Mouse (Mus musculus): ENCODE results near the gene Map2k6.

Map2k6 gene

GRCm38 (mm10) chr11:110450758-110451121 is 51.8 kb downstream of the Map2k6 start:
- no peak for DNase-seq (ENCODE audit: low spot score in 2 of 2)

GRCm38 (mm10) chr11:110451590-110451989 is 52.7 kb downstream of the Map2k6 start:
- no peak for DNase-seq (ENCODE audit: low spot score in 2 of 2)

- no peak for DNase-seq (ENCODE audit: low spot score in 2 of 2)
Measured at GRCm38 (mm10) chr11:110453445-110454154, 54.7 kb downstream of the Map2k6 start.

GRCm38 (mm10) chr11:110457441-110457912 is 58.6 kb downstream of the Map2k6 start:
- DNase-seq (ENCODE audit: low spot score in 2 of 2), result no peak

- DNase-seq (ENCODE audit: low spot score in 2 of 2), result no peak
Measured at GRCm38 (mm10) chr11:110460480-110460879, 61.6 kb downstream of the Map2k6 start.

GRCm38 (mm10) chr11:110461560-110462331 is 62.8 kb downstream of the Map2k6 start:
- no peak for DNase-seq (ENCODE audit: low spot score in 2 of 2)

GRCm38 (mm10) chr11:110462975-110463578 is 64.2 kb downstream of the Map2k6 start:
- DNase-seq (ENCODE audit: low spot score in 2 of 2), result no peak

- DNase-seq (ENCODE audit: low spot score in 2 of 2), result no peak
Measured at GRCm38 (mm10) chr11:110463801-110464200, 64.9 kb downstream of the Map2k6 start.

GRCm38 (mm10) chr11:110469054-110469453 is 70.1 kb downstream of the Map2k6 start:
- no peak for DNase-seq (ENCODE audit: low spot score in 2 of 2)

GRCm38 (mm10) chr11:110470561-110471273 is 71.8 kb downstream of the Map2k6 start:
- peak in 1 of 2 experiments; percentile 20 for DNase-seq (ENCODE audit: low spot score in 2 of 2)

GRCm38 (mm10) chr11:110471362-110471761 is 72.4 kb downstream of the Map2k6 start:
- DNase-seq (ENCODE audit: low spot score in 2 of 2), result no peak

- no peak for DNase-seq (ENCODE audit: low spot score in 2 of 2)
Measured at GRCm38 (mm10) chr11:110472078-110472477, 73.2 kb downstream of the Map2k6 start.

GRCm38 (mm10) chr11:110473495-110473894 is 74.6 kb downstream of the Map2k6 start:
- no peak for DNase-seq (ENCODE audit: low spot score in 2 of 2)

GRCm38 (mm10) chr11:110476361-110477151 is 77.6 kb downstream of the Map2k6 start:
- DNase-seq (ENCODE audit: low spot score in 2 of 2), result no peak

GRCm38 (mm10) chr11:110477961-110478869 is 79.3 kb downstream of the Map2k6 start:
- no peak for DNase-seq (ENCODE audit: low spot score in 2 of 2)

GRCm38 (mm10) chr11:110478978-110479384 is 80.1 kb downstream of the Map2k6 start:
- no peak for DNase-seq (ENCODE audit: low spot score in 2 of 2)

GRCm38 (mm10) chr11:110481406-110481805 is 82.5 kb downstream of the Map2k6 start:
- no peak for DNase-seq (ENCODE audit: low spot score in 2 of 2)

GRCm38 (mm10) chr11:110482176-110482575 is 83.3 kb downstream of the Map2k6 start:
- no peak for DNase-seq (ENCODE audit: low spot score in 2 of 2)

- DNase-seq (ENCODE audit: low spot score in 2 of 2), result no peak
Measured at GRCm38 (mm10) chr11:110482649-110483048, 83.7 kb downstream of the Map2k6 start.

- no peak for DNase-seq (ENCODE audit: low spot score in 2 of 2)
Measured at GRCm38 (mm10) chr11:110483165-110483564, 84.2 kb downstream of the Map2k6 start.
